In genomic region chr6:112825657-112826056, GRCm38 (mm10) we compare ENCODE assay signal across 18 mouse cellular contexts.
"Had no signal": no experiment of that assay in that cellular context is flagged by ENCODE, and none has a peak within 500 bp of the region (broad histone marks: within the 10 kb centered on the region; RNA-seq: fewer than 3 reads in every experiment).

No protein-coding gene starts in this region.

- DNase-seq: kidney, adult 11 months; kidney, adult 9 months; kidney, postnatal 14 days; kidney, postnatal 4 days; layer of hippocampus, postnatal 36 days; liver; lung, adult 18-20 months; lung, postnatal 10 days; lung, postnatal 36 days; thymus, adult 18-20 months; thymus, postnatal 36 days had no signal

- H3K27ac ChIP-seq: limb, embryonic 10.5 days; limb, embryonic 13.5 days; liver, embryonic 12.5 days; liver, embryonic 15.5 days; lung, embryonic 15.5 days; midbrain, embryonic 10.5 days had no signal

- ATAC-seq: liver, embryonic 12.5 days had no signal

- H3K27me3 ChIP-seq: limb, embryonic 13.5 days; liver, embryonic 12.5 days; liver, embryonic 15.5 days; lung, embryonic 15.5 days; megakaryocyte, embryonic 14.5 days had no signal

- H3K4me3 ChIP-seq: limb, embryonic 10.5 days; limb, embryonic 13.5 days; liver, embryonic 12.5 days; liver, embryonic 15.5 days; lung, embryonic 15.5 days; megakaryocyte, embryonic 14.5 days; midbrain, embryonic 10.5 days had no signal

- H3K4me2 ChIP-seq: limb, embryonic 13.5 days; liver, embryonic 12.5 days; liver, embryonic 15.5 days; lung, embryonic 15.5 days had no signal

- H3K36me3 ChIP-seq: limb, embryonic 10.5 days; limb, embryonic 13.5 days; liver, embryonic 12.5 days; liver, embryonic 15.5 days; lung, embryonic 15.5 days had no signal

- H3K9ac ChIP-seq: limb, embryonic 13.5 days; liver, embryonic 12.5 days; liver, embryonic 15.5 days; lung, embryonic 15.5 days had no signal

- H3K4me1 ChIP-seq: liver, embryonic 15.5 days; lung, embryonic 15.5 days had no signal

- H3K9me3 ChIP-seq: limb, embryonic 10.5 days; limb, embryonic 13.5 days; liver, embryonic 12.5 days; liver, embryonic 15.5 days; lung, embryonic 15.5 days; megakaryocyte, embryonic 14.5 days; midbrain, embryonic 10.5 days had no signal
